Mouse (Mus musculus) ES-E14 (cell line): ENCODE results near the gene Sgcg. TPM values are rescaled to one million over a fixed set of nuclear protein-coding genes. Genes with fewer than 3 reads are reported as not detected.

Experiments used
- DNase-seq: peaks from one replicate; pipeline ENCODE4 v3.0.0-alpha.2; 2013; ENCODE audit warnings: low read depth, low spot score
- H3K27ac ChIP-seq: 2 replicates; pipeline ENCODE4 v1.5.1; 2012; ENCODE audit warnings: low read depth, mild to moderate bottlenecking, low read length, moderate library complexity, mixed read lengths; ENCODE audit not compliant: poor library complexity, insufficient read depth, severe bottlenecking
- H3K36me3 ChIP-seq: 2 replicates; pipeline ENCODE4 v1.6.1; 2012; ENCODE audit warnings: mild to moderate bottlenecking, low read length, moderate library complexity, mixed read lengths; ENCODE audit not compliant: control insufficient read depth, poor library complexity, insufficient read depth, severe bottlenecking
- H3K4me1 ChIP-seq, 2 experiments: fragments of 150-350 bp in 1 of 2; sonication (generic) in 1 of 2; 2 replicates each; pipeline ENCODE4 v1.6.1; 2012; ENCODE audit warnings: low read length in 2 of 2, mild to moderate bottlenecking in 1 of 2, mixed read lengths in 1 of 2; ENCODE audit not compliant: control insufficient read depth in 2 of 2, insufficient read depth in 2 of 2, poor library complexity in 1 of 2
- H3K4me3 ChIP-seq, 2 experiments: fragments of 150-350 bp in 1 of 2; sonication (generic) in 1 of 2; 2 replicates each; pipeline ENCODE4 v1.5.1; 2012; ENCODE audit warnings: low read length in 2 of 2, low read depth in 1 of 2, mild to moderate bottlenecking in 1 of 2, mixed read lengths in 1 of 2; ENCODE audit not compliant: insufficient read depth in 1 of 2, poor library complexity in 1 of 2, severe bottlenecking in 1 of 2
- H3K9ac ChIP-seq: 2 replicates; pipeline ENCODE4 v1.6.1; 2012; ENCODE audit warnings: low read depth, mild to moderate bottlenecking, low read length, mixed read lengths; ENCODE audit not compliant: poor library complexity, insufficient read depth, severe bottlenecking
- H3K9me3 ChIP-seq: fragments of 150-350 bp; sonication (generic); 2 replicates; pipeline ENCODE4 v1.6.1; 2012; ENCODE audit warnings: low read depth, mild to moderate bottlenecking, low read length; ENCODE audit not compliant: control insufficient read depth, insufficient read depth
- CHD2 ChIP-seq: IDR thresholded peaks from 2 replicates; pipeline ENCODE4 v1.6.1; 2014; ENCODE audit warnings: mild to moderate bottlenecking, low read depth, low read length, inconsistent platforms
- HCFC1 ChIP-seq: IDR thresholded peaks from 2 replicates; pipeline ENCODE4 v1.6.1; 2012; ENCODE audit warnings: low read length, inconsistent platforms, borderline replicate concordance; ENCODE audit not compliant: insufficient read depth
- MAFK ChIP-seq: IDR thresholded peaks from 2 replicates; pipeline ENCODE4 v1.6.1; 2014; ENCODE audit warnings: mild to moderate bottlenecking, low read depth, low read length, inconsistent platforms; ENCODE audit not compliant: insufficient read depth
- ZC3H11A ChIP-seq: IDR thresholded peaks from 2 replicates; pipeline ENCODE4 v1.6.1; 2012; ENCODE audit warnings: low read depth, mild to moderate bottlenecking, inconsistent platforms, low read length, borderline replicate concordance
- ZNF384 ChIP-seq: IDR thresholded peaks from 2 replicates; pipeline ENCODE4 v1.6.1; 2012; ENCODE audit warnings: low read depth, low read length, inconsistent platforms
- in situ Hi-C, 2 experiments: fragments of 600-800 bp; cut with MboI; formaldehyde crosslinking; loops; one replicate each; pipeline ENCODE4 v1.15.1; 2025; ENCODE audit warnings: low sequenced_read_pairs in 2 of 2, inconsistent platforms in 1 of 2; ENCODE audit not compliant: unreplicated experiment in 2 of 2
- total RNA-seq: library from RNA; depleted of rRNA; stranded (reverse); fragments of 300-350 nt; gene quantifications from 2 replicates; pipeline ENCODE4 v1.2.3, GENCODE M21; 2012

The Sgcg gene
- total RNA-seq, 1 experiment, result 0.13 TPM

DNA sequence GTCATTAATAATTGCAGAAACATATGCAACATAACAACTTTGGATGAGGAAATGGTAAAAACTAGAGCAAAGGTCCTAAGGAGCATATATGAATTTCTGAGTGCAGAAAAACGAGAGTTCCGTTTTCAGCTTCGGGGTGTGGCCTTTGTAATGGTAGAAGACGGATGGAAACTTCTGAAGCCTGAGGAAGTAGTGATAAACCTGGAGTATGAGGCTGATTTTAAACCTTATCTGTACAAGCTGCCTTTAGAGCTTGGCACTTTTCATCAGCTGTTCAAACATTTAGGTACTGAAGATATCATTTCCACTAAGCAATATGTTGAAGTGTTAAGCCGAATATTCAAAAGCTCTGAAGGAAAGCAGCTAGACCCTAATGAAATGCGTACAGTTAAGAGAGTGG is 46.5 kb downstream of the Sgcg start:
- in situ Hi-C loops, result no loop called here
- H3K27ac ChIP-seq, result no peak overlapping the region
- no peak overlapping the region for H3K4me3 ChIP-seq
- no peak for TF ChIP-seq MAFK
- TF ChIP-seq ZNF384, result no peak
- no peak for TF ChIP-seq HCFC1
- no peak for TF ChIP-seq CHD2
- TF ChIP-seq ZC3H11A, result no peak
- no peak overlapping the region for H3K9ac ChIP-seq
- no peaks in the 10 kb centered on the region for H3K9me3 ChIP-seq
- DNase-seq, result no peak
- H3K4me1 ChIP-seq, result no peaks in the 10 kb centered on the region
- H3K36me3 ChIP-seq, result no peaks in the 10 kb centered on the region

DNA sequence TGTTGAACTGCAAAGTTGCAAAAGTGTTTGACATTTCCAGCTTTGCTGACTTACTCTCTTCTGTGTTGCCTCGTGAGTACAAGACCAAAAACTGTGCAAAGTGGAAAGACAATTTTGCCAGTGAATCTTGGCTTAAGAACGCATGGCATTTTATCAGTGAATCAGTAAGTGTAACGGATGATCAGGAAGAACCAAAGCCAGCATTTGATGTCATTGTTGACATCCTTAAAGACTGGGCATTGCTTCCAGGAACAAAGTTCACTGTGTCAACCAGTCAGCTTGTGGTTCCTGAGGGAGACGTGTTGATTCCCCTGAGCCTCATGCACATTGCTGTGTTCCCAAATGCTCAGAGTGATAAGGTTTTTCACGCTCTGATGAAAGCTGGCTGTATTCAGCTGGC is 48.2 kb downstream of the Sgcg start:
- no peak overlapping the region for H3K4me3 ChIP-seq
- H3K9me3 ChIP-seq, result no peaks in the 10 kb centered on the region
- no peak for DNase-seq
- H3K9ac ChIP-seq, result no peak overlapping the region
- H3K4me1 ChIP-seq, result no peaks in the 10 kb centered on the region
- H3K36me3 ChIP-seq, result no peaks in the 10 kb centered on the region
- in situ Hi-C loops, result no loop called here
- TF ChIP-seq ZC3H11A (no peak), CHD2 (no peak), MAFK (no peak), ZNF384 (no peak), HCFC1 (no peak)
- no peak overlapping the region for H3K27ac ChIP-seq

DNA sequence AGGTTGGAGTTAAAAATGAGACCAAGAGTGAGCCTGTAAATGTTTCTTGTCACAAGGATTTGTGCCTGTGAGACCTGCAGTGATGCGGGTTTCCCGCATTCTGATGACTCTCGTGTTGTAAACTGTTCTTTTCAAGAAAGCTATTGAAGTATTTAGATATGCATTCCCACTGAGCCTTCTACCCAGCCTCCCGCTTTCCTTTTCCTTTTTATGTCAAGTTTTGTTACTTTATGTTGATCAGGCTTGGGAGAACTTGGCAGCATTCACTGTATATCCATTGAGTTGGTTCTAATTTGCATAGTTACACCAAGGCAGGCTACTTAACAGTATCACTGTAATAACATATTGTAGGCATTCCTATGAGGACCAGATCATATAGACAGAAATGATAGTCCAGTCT is 63.9 kb downstream of the Sgcg start:
- Histone ChIP-seq H3K4me1 (no peaks in the 10 kb centered on the region), H3K4me3 (no peak overlapping the region), H3K27ac (no peak overlapping the region), H3K9me3 (no peaks in the 10 kb centered on the region), H3K9ac (no peak overlapping the region), H3K36me3 (no peaks in the 10 kb centered on the region; the same call in none of the 2 replicates)
- TF ChIP-seq ZNF384, result no peak
- no peak for TF ChIP-seq HCFC1
- TF ChIP-seq CHD2, result no peak
- no peak for TF ChIP-seq ZC3H11A
- TF ChIP-seq MAFK, result no peak
- DNase-seq, result no peak
- in situ Hi-C loops, result no loop called here

DNA sequence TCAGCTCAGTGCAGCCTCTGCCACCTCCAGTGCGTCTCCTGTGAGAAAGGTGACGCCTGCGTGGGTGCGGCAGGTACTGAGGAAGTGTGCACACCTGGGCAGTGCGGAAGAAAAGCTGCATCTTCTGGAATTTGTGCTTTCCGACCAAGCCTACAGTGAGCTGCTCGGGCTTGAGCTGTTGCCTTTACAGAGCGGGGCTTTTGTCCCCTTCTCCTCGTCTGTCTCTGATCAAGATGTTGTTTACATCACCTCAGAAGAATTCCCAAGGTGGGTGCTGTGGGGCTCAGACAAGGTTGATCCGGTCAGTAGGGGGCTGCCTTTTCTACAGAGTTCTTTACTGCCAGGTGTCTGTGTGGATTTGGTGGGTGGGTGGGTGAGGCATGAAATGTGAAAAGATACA is 66.0 kb downstream of the Sgcg start:
- Histone ChIP-seq H3K27ac (no peak overlapping the region), H3K9ac (no peak overlapping the region), H3K4me3 (no peak overlapping the region), H3K4me1 (no peaks in the 10 kb centered on the region), H3K9me3 (no peaks in the 10 kb centered on the region), H3K36me3 (no peaks in the 10 kb centered on the region; the same call in none of the 2 replicates)
- in situ Hi-C loops, result no loop called here
- DNase-seq, result no peak
- TF ChIP-seq MAFK (no peak), CHD2 (no peak)

DNA sequence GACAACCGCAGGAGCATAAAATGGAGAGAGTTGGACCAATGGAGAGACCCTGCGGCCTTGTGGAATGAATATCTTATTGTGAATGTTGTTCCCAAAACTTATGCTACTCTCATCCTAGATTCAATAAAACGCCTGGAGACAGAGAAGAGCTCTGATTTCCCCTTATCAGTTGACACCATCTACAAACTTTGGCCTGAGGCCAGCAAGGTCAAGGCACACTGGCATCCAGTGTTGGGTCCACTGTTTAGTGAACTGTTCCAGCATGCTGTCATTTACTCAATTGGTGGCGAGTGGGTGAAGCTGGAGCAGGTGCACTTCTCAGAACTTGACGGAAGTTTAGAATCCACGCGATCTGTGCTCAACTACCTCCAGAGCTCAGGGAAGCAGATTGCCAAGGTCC is 66.4 kb downstream of the Sgcg start:
- in situ Hi-C loops, result no loop called here
- Histone ChIP-seq H3K9ac (no peak overlapping the region), H3K9me3 (no peaks in the 10 kb centered on the region), H3K27ac (no peak overlapping the region), H3K4me1 (no peaks in the 10 kb centered on the region), H3K36me3 (no peaks in the 10 kb centered on the region; the same call in none of the 2 replicates), H3K4me3 (no peak overlapping the region)
- DNase-seq, result no peak
- TF ChIP-seq ZC3H11A (no peak), ZNF384 (no peak), HCFC1 (no peak), CHD2 (no peak), MAFK (no peak)
